Mouse (Mus musculus): ENCODE measurements at regions not wholly inside any gene's neighbourhood (a gene's known extent, or its start where the extent isn't known, plus 50 kb on each side); places are given as distances from the start of the nearest gene placed in this dataset.

DNA sequence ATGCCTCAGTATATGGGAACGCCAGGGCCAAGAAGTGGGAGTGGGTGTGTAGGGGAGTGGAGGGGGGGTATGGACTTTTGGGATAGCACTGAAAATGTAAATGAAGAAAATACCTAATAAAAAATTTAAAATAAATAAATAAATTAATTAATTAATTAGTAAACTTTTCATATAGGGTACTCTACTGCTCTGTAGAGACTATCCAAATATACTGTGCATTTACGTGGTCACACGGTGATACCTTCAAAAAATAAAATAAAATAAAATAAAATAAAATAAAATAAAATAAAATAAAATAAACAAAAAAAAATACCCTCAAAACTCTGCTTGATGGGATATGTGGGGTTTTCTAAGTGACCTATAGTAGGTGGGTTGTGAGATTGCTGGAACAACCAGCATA is 479.2 kb upstream of the Atp2b1 start:
- no peak for TF ChIP-seq CTCF (IDR thresholded peaks at IDR 0.05; ENCODE audit: borderline replicate concordance, control insufficient read depth, extremely low read depth, insufficient read depth, low read length, poor library complexity)
- TF ChIP-seq POLR2A (IDR thresholded peaks at IDR 0.05; ENCODE audit: control insufficient read depth, extremely low read depth, insufficient read depth, low read length, poor library complexity) = no peak
